Mouse (Mus musculus) MEL (cell line): Measurements from ENCODE around the gene Cpd. TPM values are rescaled to one million over a fixed set of nuclear protein-coding genes. Genes with fewer than 3 reads are reported as not detected.

ENCODE experiments used
- DNase-seq: peaks from one replicate; pipeline ENCODE4 v3.0.0; 2011; ENCODE audit warnings: low read depth, low spot score
- H3K27ac ChIP-seq: 2 replicates; pipeline ENCODE4 v1.5.1; 2012; ENCODE audit warnings: low read depth, mild to moderate bottlenecking, control low read depth, low read length, moderate library complexity; ENCODE audit not compliant: control insufficient read depth
- H3K27me3 ChIP-seq, 2 experiments: fragments of 150-350 bp in 1 of 2; sonication (generic) in 1 of 2; 2 replicates each; pipeline ENCODE4 v1.6.1; 2012; ENCODE audit warnings: low read length in 2 of 2, mild to moderate bottlenecking in 2 of 2, improper control_type of control experiment in 1 of 2, moderate library complexity in 1 of 2; ENCODE audit not compliant: insufficient read depth in 2 of 2, control insufficient read depth in 1 of 2
- H3K36me3 ChIP-seq, 2 experiments: 2 replicates each; pipeline ENCODE4 v1.6.1; 2012 to 2014; ENCODE audit warnings: low read length in 2 of 2, improper control_type of control experiment in 1 of 2, inconsistent platforms in 1 of 2, mild to moderate bottlenecking in 1 of 2; ENCODE audit not compliant: insufficient read depth in 2 of 2, control insufficient read depth in 1 of 2
- H3K4me1 ChIP-seq, 2 experiments: fragments of 150-350 bp in 1 of 2; sonication (generic) in 1 of 2; 2 replicates each; pipeline ENCODE4 v1.6.1; 2012; ENCODE audit warnings: low read length in 2 of 2, improper control_type of control experiment in 1 of 2, mild to moderate bottlenecking in 1 of 2; ENCODE audit not compliant: insufficient read depth in 2 of 2, control insufficient read depth in 1 of 2
- H3K4me3 ChIP-seq, 2 experiments: fragments of 150-350 bp in 1 of 2; sonication (generic) in 1 of 2; 2 replicates each; pipeline ENCODE4 v1.5.1; 2012; ENCODE audit warnings: low read depth in 2 of 2, low read length in 2 of 2, mild to moderate bottlenecking in 2 of 2, moderate library complexity in 2 of 2, control low read depth in 1 of 2, improper control_type of control experiment in 1 of 2; ENCODE audit not compliant: control insufficient read depth in 1 of 2, insufficient read depth in 1 of 2
- H3K79me2 ChIP-seq: 2 replicates; pipeline ENCODE4 v1.6.1; 2012; ENCODE audit warnings: mild to moderate bottlenecking, low read length, moderate library complexity; ENCODE audit not compliant: control insufficient read depth, poor library complexity, insufficient read depth
- H3K9ac ChIP-seq: 2 replicates; pipeline ENCODE4 v1.6.1; 2012; ENCODE audit warnings: low read depth, mild to moderate bottlenecking, control low read depth, low read length, moderate library complexity; ENCODE audit not compliant: control insufficient read depth, poor library complexity, severe bottlenecking
- H3K9me3 ChIP-seq: fragments of 150-350 bp; sonication (generic); replicated peaks from 2 replicates; pipeline ENCODE4 v1.6.1; 2012; ENCODE audit warnings: mild to moderate bottlenecking, low read length, improper control_type of control experiment, moderate library complexity; ENCODE audit not compliant: insufficient read depth
- CHD1 ChIP-seq: IDR thresholded peaks from 2 replicates; pipeline ENCODE4 v1.6.1; 2012; ENCODE audit warnings: low read depth, mild to moderate bottlenecking, inconsistent platforms, low read length, improper control_type of control experiment
- CTCF ChIP-seq, 3 experiments: IDR thresholded peaks in 2 of 3; conservative IDR thresholded peaks in 1 of 3; 2 replicates each; pipeline ENCODE4 v1.5.1; 2011 to 2012; ENCODE audit warnings: low read length in 3 of 3, low read depth in 2 of 3, mild to moderate bottlenecking in 2 of 3, improper control_type of control experiment in 1 of 3, inconsistent platforms in 1 of 3, mixed read lengths in 1 of 3, moderate library complexity in 1 of 3; ENCODE audit not compliant: control insufficient read depth in 1 of 3, insufficient read depth in 1 of 3, poor library complexity in 1 of 3, severe bottlenecking in 1 of 3
- E2F4 ChIP-seq: IDR thresholded peaks from 2 replicates; pipeline ENCODE4 v1.6.1; 2011; ENCODE audit warnings: low read depth, low read length, improper control_type of control experiment, borderline replicate concordance
- ETS1 ChIP-seq: IDR thresholded peaks from 2 replicates; pipeline ENCODE4 v1.6.1; 2012; ENCODE audit warnings: low read depth, mild to moderate bottlenecking, inconsistent platforms, low read length, improper control_type of control experiment, moderate library complexity
- GABPA ChIP-seq: IDR thresholded peaks from 2 replicates; pipeline ENCODE4 v1.6.1; 2012; ENCODE audit warnings: low read depth, mild to moderate bottlenecking, inconsistent platforms, low read length, improper control_type of control experiment, moderate library complexity
- HCFC1 ChIP-seq: IDR thresholded peaks from 2 replicates; pipeline ENCODE4 v1.6.1; 2012; ENCODE audit warnings: low read depth, mild to moderate bottlenecking, inconsistent platforms, low read length, improper control_type of control experiment, moderate library complexity
- JUND ChIP-seq: IDR thresholded peaks from 2 replicates; pipeline ENCODE4 v1.6.1; 2011; ENCODE audit warnings: low read depth, mild to moderate bottlenecking, improper control_type of control experiment, low read length
- KAT2A ChIP-seq: conservative IDR thresholded peaks from 2 replicates; pipeline ENCODE4 v1.6.1; 2012; ENCODE audit warnings: low read depth, low read length, improper control_type of control experiment, inconsistent platforms
- MAFK ChIP-seq: IDR thresholded peaks from 2 replicates; pipeline ENCODE4 v1.6.1; 2011; ENCODE audit warnings: low read depth, mild to moderate bottlenecking, low read length, improper control_type of control experiment, borderline replicate concordance
- MAX ChIP-seq: IDR thresholded peaks from 2 replicates; pipeline ENCODE4 v1.6.1; 2011; ENCODE audit warnings: low read length, improper control_type of control experiment
- MAZ ChIP-seq: IDR thresholded peaks from 2 replicates; pipeline ENCODE4 v1.6.1; 2012; ENCODE audit warnings: low read depth, mild to moderate bottlenecking, inconsistent platforms, low read length, improper control_type of control experiment
- NRF1 ChIP-seq: IDR thresholded peaks from 2 replicates; pipeline ENCODE4 v1.6.1; 2014; ENCODE audit warnings: low read depth, mild to moderate bottlenecking, inconsistent platforms, low read length, improper control_type of control experiment, moderate library complexity; ENCODE audit not compliant: poor library complexity, insufficient read depth, severe bottlenecking
- POLR2AphosphoS2 ChIP-seq: IDR thresholded peaks from 2 replicates; pipeline ENCODE4 v1.6.1; 2011; ENCODE audit warnings: low read length, improper control_type of control experiment
- POLR2AphosphoS5 ChIP-seq: IDR thresholded peaks from 2 replicates; pipeline ENCODE4 v1.6.1; 2012; ENCODE audit warnings: low read depth, borderline replicate concordance, mild to moderate bottlenecking, inconsistent platforms, low read length, moderate library complexity, mixed read lengths
- RAD21 ChIP-seq: IDR thresholded peaks from 2 replicates; pipeline ENCODE4 v1.6.1; 2011; ENCODE audit warnings: mild to moderate bottlenecking, low read depth, low read length, improper control_type of control experiment
- SIN3A ChIP-seq: IDR thresholded peaks from 2 replicates; pipeline ENCODE4 v1.6.1; 2012; ENCODE audit warnings: low read length, improper control_type of control experiment, inconsistent platforms
- TAL1 ChIP-seq: IDR thresholded peaks from 2 replicates; pipeline ENCODE4 v1.6.1; 2012; ENCODE audit warnings: mild to moderate bottlenecking, inconsistent platforms, low read length, moderate library complexity, mixed read lengths
- TCF12 ChIP-seq: IDR thresholded peaks from 2 replicates; pipeline ENCODE4 v1.6.1; 2014; ENCODE audit warnings: low read depth, mild to moderate bottlenecking, inconsistent platforms, low read length, improper control_type of control experiment, moderate library complexity
- UBTF ChIP-seq: IDR thresholded peaks from 2 replicates; pipeline ENCODE4 v1.6.1; 2012; ENCODE audit warnings: low read depth, mild to moderate bottlenecking, inconsistent platforms, low read length, improper control_type of control experiment, moderate library complexity, borderline replicate concordance; ENCODE audit not compliant: insufficient read depth
- ZC3H11A ChIP-seq: IDR thresholded peaks from 2 replicates; pipeline ENCODE4 v1.6.1; 2012; ENCODE audit warnings: low read depth, mild to moderate bottlenecking, inconsistent platforms, low read length, improper control_type of control experiment
- ZKSCAN1 ChIP-seq: IDR thresholded peaks from 2 replicates; pipeline ENCODE4 v1.6.1; 2012; ENCODE audit warnings: low read depth, mild to moderate bottlenecking, inconsistent platforms, low read length, improper control_type of control experiment, moderate library complexity
- polyA plus RNA-seq, 2 experiments: library from polyadenylated mRNA; stranded (reverse) in 1 of 2; unstranded in 1 of 2; fragments of >175 nt in 1 of 2; fragments of >200 nt in 1 of 2; gene quantifications; 2 replicates each; pipeline versions ENCODE4 v1.2.1 to v1.2.4; 2012; ENCODE audit warnings: low replicate concordance in 2 of 2, low read depth in 1 of 2; ENCODE audit not compliant: insufficient read length in 2 of 2, insufficient read depth in 1 of 2, missing spikeins in 1 of 2
- total RNA-seq: library from RNA; depleted of rRNA; stranded (reverse); fragments of 300-350 nt; gene quantifications from 2 replicates; pipeline ENCODE4 v1.2.3, GENCODE M21; 2012

Gene Cpd
- total and polyA plus RNA-seq, 3 experiments: 7.5 to 14.6 TPM; not detected in 1

- Histone ChIP-seq H3K27ac (no peak overlapping the region), H3K79me2 (no peaks in the 10 kb centered on the region), H3K36me3 (peaks cover 0 to 13% of the 10 kb centered on the region in 2 experiments; a peak in 2 of 4 replicates), H3K4me3 (no peak overlapping the region), H3K9me3 (no peaks in the 10 kb centered on the region), H3K4me1 (peaks cover 15 to 19% of the 10 kb centered on the region in 2 experiments), H3K27me3 (no peaks in the 10 kb centered on the region), H3K9ac (no peak overlapping the region)
- no peak for TF ChIP-seq UBTF
- no peak for TF ChIP-seq HCFC1
- no peak for TF ChIP-seq MAX
- TF ChIP-seq ZKSCAN1: no peak
- no peak for TF ChIP-seq SIN3A
- TF ChIP-seq ETS1: no peak
- no peak for TF ChIP-seq JUND
- no peak for DNase-seq
Measured at GRCm38 (mm10) chr11:76824885-76825265, 21.9 kb downstream of the Cpd start.

- DNase-seq: no peak
- H3K27ac ChIP-seq: no peak overlapping the region
- H3K79me2 ChIP-seq: no peaks in the 10 kb centered on the region
- H3K4me3 ChIP-seq: no peak overlapping the region
- H3K9me3 ChIP-seq: no peaks in the 10 kb centered on the region
- TF ChIP-seq MAZ (no peak), CTCF (IDR thresholded peaks at IDR 0.05 in 2 of 3, conservative IDR thresholded peaks at IDR 0.05 in 1 of 3; ENCODE audit: control insufficient read depth in 1 of 3, insufficient read depth in 1 of 3, low read depth in 2 of 3, low read length in 3 of 3, poor library complexity in 1 of 3, severe bottlenecking in 1 of 3) (no peak), RAD21 (no peak), UBTF (no peak), POLR2AphosphoS2 (no peak), CHD1 (no peak), TAL1 (no peak), E2F4 (no peak), HCFC1 (no peak), NRF1 (no peak), JUND (no peak), MAFK (no peak), ZKSCAN1 (no peak), GABPA (no peak), ZC3H11A (no peak), POLR2AphosphoS5 (no peak), KAT2A (no peak), TCF12 (no peak)
- TF ChIP-seq, all 39 proteins: peak for 0
- no peaks in the 10 kb centered on the region for H3K27me3 ChIP-seq
- peaks cover 15 to 19% of the 10 kb centered on the region in 2 experiments for H3K4me1 ChIP-seq
- no peak overlapping the region for H3K9ac ChIP-seq
- peaks cover 0 to 13% of the 10 kb centered on the region in 2 experiments; a peak in 2 of 4 replicates for H3K36me3 ChIP-seq
Measured at GRCm38 (mm10) chr11:76824238-76824884, 22.5 kb downstream of the Cpd start.
